ENCODE assay signal across 13 mouse cellular contexts in genomic region chr10:83060066-83060782, GRCm38 (mm10).
DNase-seq lines count a peak whose midpoint lies in the region; ATAC-seq lines count a peak whose summit lies in the region.
"Had no signal": no experiment of that assay in that cellular context is flagged by ENCODE, and none has a peak within 500 bp of the region (broad histone marks: within the 10 kb centered on the region; RNA-seq: fewer than 3 reads in every experiment).

No protein-coding gene starts in this region.

- 0 out of 2 replicates have a peak overlapping the region, but pooled peaks have one; percentile 30 for H3K27ac ChIP-seq in hindbrain, embryonic 15.5 days (replicated peaks)
- H3K27ac ChIP-seq in hindbrain, embryonic 14.5 days = no peak overlapping the region
- H3K27ac ChIP-seq in neural tube, embryonic 13.5 days (replicated peaks) = peak overlapping the region; percentile 14; the same call in 1 of the 2 replicates
- no peak overlapping the region for H3K27ac ChIP-seq in neural tube, embryonic 15.5 days (replicated peaks)
- H3K27ac ChIP-seq: neural tube, embryonic 12.5 days had no signal

- no peaks in the 10 kb centered on the region for H3K27me3 ChIP-seq in hindbrain, embryonic 15.5 days
- no peaks in the 10 kb centered on the region for H3K27me3 ChIP-seq in hindbrain, embryonic 14.5 days (ENCODE audit: control insufficient read depth, insufficient read depth, low read length)
- no peaks in the 10 kb centered on the region for H3K27me3 ChIP-seq in neural tube, embryonic 13.5 days
- H3K27me3 ChIP-seq in neural tube, embryonic 15.5 days (replicated peaks) = no peaks in the 10 kb centered on the region
- H3K27me3 ChIP-seq: neural tube, embryonic 12.5 days had no signal

- H3K36me3 ChIP-seq in hindbrain, embryonic 15.5 days = no peaks in the 10 kb centered on the region
- H3K36me3 ChIP-seq in hindbrain, embryonic 14.5 days (replicated peaks; ENCODE audit: control insufficient read depth, insufficient read depth) = no peaks in the 10 kb centered on the region
- H3K36me3 ChIP-seq in neural tube, embryonic 13.5 days = no peaks in the 10 kb centered on the region
- no peaks in the 10 kb centered on the region for H3K36me3 ChIP-seq in neural tube, embryonic 15.5 days
- H3K36me3 ChIP-seq: neural tube, embryonic 12.5 days had no signal

- H3K4me3 ChIP-seq in hindbrain, embryonic 15.5 days = no peak overlapping the region
- H3K4me3 ChIP-seq in hindbrain, embryonic 14.5 days (replicated peaks; ENCODE audit: low read length) = no peak overlapping the region
- H3K4me3 ChIP-seq in neural tube, embryonic 13.5 days = no peak overlapping the region
- H3K4me3 ChIP-seq in neural tube, embryonic 15.5 days (replicated peaks) = no peak overlapping the region
- H3K4me3 ChIP-seq: neural tube, embryonic 12.5 days had no signal

- no peak overlapping the region for H3K9ac ChIP-seq in hindbrain, embryonic 15.5 days
- no peak overlapping the region for H3K9ac ChIP-seq in hindbrain, embryonic 14.5 days
- H3K9ac ChIP-seq in neural tube, embryonic 13.5 days = no peak overlapping the region
- no peak overlapping the region for H3K9ac ChIP-seq in neural tube, embryonic 15.5 days (replicated peaks)
- H3K9ac ChIP-seq: neural tube, embryonic 12.5 days had no signal

- H3K4me2 ChIP-seq in hindbrain, embryonic 15.5 days = no peak overlapping the region
- no peak overlapping the region for H3K4me2 ChIP-seq in hindbrain, embryonic 14.5 days (replicated peaks)
- no peak overlapping the region for H3K4me2 ChIP-seq in neural tube, embryonic 13.5 days
- no peak overlapping the region for H3K4me2 ChIP-seq in neural tube, embryonic 15.5 days
- H3K4me2 ChIP-seq: neural tube, embryonic 12.5 days had no signal

- peaks cover 17% of the 10 kb centered on the region for H3K4me1 ChIP-seq in hindbrain, embryonic 15.5 days (replicated peaks)
- H3K4me1 ChIP-seq in hindbrain, embryonic 14.5 days (replicated peaks; ENCODE audit: control insufficient read depth, insufficient read depth, low read length) = peaks cover 6% of the 10 kb centered on the region; the same call in 1 of the 2 replicates
- peaks cover 33% of the 10 kb centered on the region for H3K4me1 ChIP-seq in neural tube, embryonic 13.5 days (replicated peaks)
- peaks cover 27% of the 10 kb centered on the region for H3K4me1 ChIP-seq in neural tube, embryonic 15.5 days
- H3K4me1 ChIP-seq: neural tube, embryonic 12.5 days had no signal

- 44% methylated on average over 12 of the region's 12 CpGs for WGBS in hindbrain, embryonic 15.5 days
- WGBS in hindbrain, embryonic 14.5 days = 48% methylated on average over 12 of the region's 12 CpGs
- WGBS in neural tube, embryonic 13.5 days = 54% methylated on average over 12 of the region's 12 CpGs
- WGBS in neural tube, embryonic 15.5 days = 53% methylated on average over 12 of the region's 12 CpGs

- H3K9me3 ChIP-seq in hindbrain, embryonic 15.5 days = no peaks in the 10 kb centered on the region
- no peaks in the 10 kb centered on the region for H3K9me3 ChIP-seq in hindbrain, embryonic 14.5 days (ENCODE audit: control insufficient read depth, low read length)
- H3K9me3 ChIP-seq in neural tube, embryonic 13.5 days = no peaks in the 10 kb centered on the region
- H3K9me3 ChIP-seq in neural tube, embryonic 15.5 days (replicated peaks) = no peaks in the 10 kb centered on the region
- H3K9me3 ChIP-seq: neural tube, embryonic 12.5 days had no signal

- no peak for ATAC-seq in hindbrain, embryonic 15.5 days (ENCODE audit: low FRiP score, low read depth)
- no peak for ATAC-seq in hindbrain, embryonic 14.5 days (ENCODE audit: low FRiP score)
- ATAC-seq in neural tube, embryonic 13.5 days (ENCODE audit: low read depth) = no peak
- no peak for ATAC-seq in neural tube, embryonic 15.5 days (ENCODE audit: low FRiP score)
- no peak for ATAC-seq in activated CD4-positive, CD25-positive, alpha-beta regulatory T cell, adult 4 months

- intact Hi-C loops in left cerebral cortex, postnatal 36 days (cut with DNase I) = loop anchor here (5.0 to 10.0 kb wide), 2 partner anchors 58 to 145 kb away; no protein-coding TSS in a partner anchor

- no peak for DNase-seq in hindbrain, embryonic 14.5 days (ENCODE audit: low spot score)
- peak; percentile 29 to 38 for DNase-seq in left cerebral cortex, postnatal 36 days (ENCODE audit: low spot score in 2 of 2)
- peak; percentile 78 for DNase-seq in telencephalon, adult 2 months (ENCODE audit: low read depth, low spot score)
- DNase-seq: adrenal gland, adult 2 months; cerebellum, adult 2 months; heart, postnatal 4 days; lung, postnatal 14 days; thymus, postnatal 4 days had no signal

Comparison
In these comparisons a context has a peak if more than half of its experiments do, and no peak if none do; other contexts are left out.
1. H3K27ac ChIP-seq: peak in hindbrain, embryonic 15.5 days (single experiment) and neural tube, embryonic 13.5 days (single experiment); none in hindbrain, embryonic 14.5 days (single experiment) and neural tube, embryonic 15.5 days (single experiment).